Mouse (Mus musculus): ENCODE data around the gene Foxp1. TPM values are rescaled to one million over a fixed set of nuclear protein-coding genes. Genes with fewer than 3 reads are reported as not detected.
A peak's percentile ranks its signal among the peaks of the same experiment; 100 is the strongest.

The Foxp1 gene
- polyA plus RNA-seq, 1 experiment from 2014 or later = 148 TPM

GRCm38 (mm10) chr6:99103911-99104310, 418.6 kb downstream of the Foxp1 start:
- H3K9me3 ChIP-seq (replicated peaks; ENCODE audit: control insufficient read depth, low read length) = no peaks in the 10 kb centered on the region
- H3K9ac ChIP-seq (replicated peaks; ENCODE audit: low read length) = no peak overlapping the region
- H3K27ac ChIP-seq (replicated peaks; ENCODE audit: low read depth, low read length) = no peak overlapping the region
- no peaks in the 10 kb centered on the region for H3K36me3 ChIP-seq (replicated peaks; ENCODE audit: control insufficient read depth, insufficient read depth, low read depth, low read length)
- peaks cover 4% of the 10 kb centered on the region for H3K4me1 ChIP-seq (ENCODE audit: control insufficient read depth, insufficient read depth, low read length)
- DNase-seq (ENCODE audit: low spot score) = no peak
- H3K4me2 ChIP-seq (ENCODE audit: low read depth, low read length) = no peak overlapping the region
- no peak for ATAC-seq (replicated peaks; ENCODE audit: insufficient number of reproducible peaks, low FRiP score, low TSS enrichment, low read depth)
- H3K27me3 ChIP-seq (ENCODE audit: control insufficient read depth, insufficient read depth, low read length) = no peaks in the 10 kb centered on the region
- no peak overlapping the region for H3K4me3 ChIP-seq (ENCODE audit: low read depth, low read length)
- whole genome bisulfite sequencing = 49% methylated on average over 3 of the region's 3 CpGs

GRCm38 (mm10) chr6:99101489-99101908, 421.0 kb downstream of the Foxp1 start:
- whole genome bisulfite sequencing = under 1% methylated on average over 6 of the region's 6 CpGs
- Histone ChIP-seq H3K36me3 (replicated peaks; ENCODE audit: control insufficient read depth, insufficient read depth, low read depth, low read length) (no peaks in the 10 kb centered on the region), H3K9me3 (replicated peaks; ENCODE audit: control insufficient read depth, low read length) (no peaks in the 10 kb centered on the region), H3K27ac (replicated peaks; ENCODE audit: low read depth, low read length) (peak overlapping the region; percentile 47; the same call in 1 of the 2 replicates), H3K4me3 (ENCODE audit: low read depth, low read length) (no peak overlapping the region), H3K4me2 (ENCODE audit: low read depth, low read length) (peak overlapping the region; percentile 19), H3K27me3 (ENCODE audit: control insufficient read depth, insufficient read depth, low read length) (no peaks in the 10 kb centered on the region), H3K9ac (replicated peaks; ENCODE audit: low read length) (0 out of 2 replicates have a peak overlapping the region, but pooled peaks have one; percentile 37), H3K4me1 (ENCODE audit: control insufficient read depth, insufficient read depth, low read length) (peaks cover 4% of the 10 kb centered on the region)
- ATAC-seq (replicated peaks; ENCODE audit: insufficient number of reproducible peaks, low FRiP score, low TSS enrichment, low read depth) (peak; percentile 56; the same call in 1 of the 2 replicates), DNase-seq (ENCODE audit: low spot score) (peak; percentile 64)

GRCm38 (mm10) chr6:99100331-99100730, 422.2 kb downstream of the Foxp1 start:
- Histone ChIP-seq H3K9ac (replicated peaks; ENCODE audit: low read length) (no peak overlapping the region), H3K36me3 (replicated peaks; ENCODE audit: control insufficient read depth, insufficient read depth, low read depth, low read length) (no peaks in the 10 kb centered on the region), H3K4me1 (ENCODE audit: control insufficient read depth, insufficient read depth, low read length) (peaks cover 4% of the 10 kb centered on the region), H3K27me3 (ENCODE audit: control insufficient read depth, insufficient read depth, low read length) (no peaks in the 10 kb centered on the region), H3K4me2 (ENCODE audit: low read depth, low read length) (no peak overlapping the region), H3K4me3 (ENCODE audit: low read depth, low read length) (no peak overlapping the region), H3K27ac (replicated peaks; ENCODE audit: low read depth, low read length) (no peak overlapping the region), H3K9me3 (replicated peaks; ENCODE audit: control insufficient read depth, low read length) (no peaks in the 10 kb centered on the region)
- ATAC-seq (replicated peaks; ENCODE audit: insufficient number of reproducible peaks, low FRiP score, low TSS enrichment, low read depth) = no peak
- 14% methylated on average over 5 of the region's 5 CpGs for WGBS
- no peak for DNase-seq (ENCODE audit: low spot score)

GRCm38 (mm10) chr6:99099781-99100180, 422.7 kb downstream of the Foxp1 start:
- WGBS = 17% methylated on average over 4 of the region's 4 CpGs
- H3K9me3 ChIP-seq (replicated peaks; ENCODE audit: control insufficient read depth, low read length) = no peaks in the 10 kb centered on the region
- H3K4me1 ChIP-seq (ENCODE audit: control insufficient read depth, insufficient read depth, low read length) = peaks cover 4% of the 10 kb centered on the region
- DNase-seq (ENCODE audit: low spot score) (peak; percentile 72), ATAC-seq (replicated peaks; ENCODE audit: insufficient number of reproducible peaks, low FRiP score, low TSS enrichment, low read depth) (no peak)
- no peaks in the 10 kb centered on the region for H3K36me3 ChIP-seq (replicated peaks; ENCODE audit: control insufficient read depth, insufficient read depth, low read depth, low read length)
- H3K9ac ChIP-seq (replicated peaks; ENCODE audit: low read length) = no peak overlapping the region
- no peak overlapping the region for H3K27ac ChIP-seq (replicated peaks; ENCODE audit: low read depth, low read length)
- no peak overlapping the region for H3K4me2 ChIP-seq (ENCODE audit: low read depth, low read length)
- H3K27me3 ChIP-seq (ENCODE audit: control insufficient read depth, insufficient read depth, low read length) = no peaks in the 10 kb centered on the region
- no peak overlapping the region for H3K4me3 ChIP-seq (ENCODE audit: low read depth, low read length)

GRCm38 (mm10) chr6:99097191-99097590, 425.3 kb downstream of the Foxp1 start:
- H3K27ac ChIP-seq (replicated peaks; ENCODE audit: low read depth, low read length) = no peak overlapping the region
- ATAC-seq (replicated peaks; ENCODE audit: insufficient number of reproducible peaks, low FRiP score, low TSS enrichment, low read depth) (no peak), DNase-seq (ENCODE audit: low spot score) (no peak)
- no peak overlapping the region for H3K4me3 ChIP-seq (ENCODE audit: low read depth, low read length)
- no peaks in the 10 kb centered on the region for H3K9me3 ChIP-seq (replicated peaks; ENCODE audit: control insufficient read depth, low read length)
- no peaks in the 10 kb centered on the region for H3K27me3 ChIP-seq (ENCODE audit: control insufficient read depth, insufficient read depth, low read length)
- WGBS = 55% methylated on average over 7 of the region's 7 CpGs
- H3K4me2 ChIP-seq (ENCODE audit: low read depth, low read length) = no peak overlapping the region
- peaks cover 3% of the 10 kb centered on the region for H3K4me1 ChIP-seq (ENCODE audit: control insufficient read depth, insufficient read depth, low read length)
- no peaks in the 10 kb centered on the region for H3K36me3 ChIP-seq (replicated peaks; ENCODE audit: control insufficient read depth, insufficient read depth, low read depth, low read length)
- no peak overlapping the region for H3K9ac ChIP-seq (replicated peaks; ENCODE audit: low read length)

GRCm38 (mm10) chr6:99096776-99097166, 425.8 kb downstream of the Foxp1 start:
- Histone ChIP-seq H3K27me3 (ENCODE audit: control insufficient read depth, insufficient read depth, low read length) (no peaks in the 10 kb centered on the region), H3K27ac (replicated peaks; ENCODE audit: low read depth, low read length) (no peak overlapping the region), H3K9me3 (replicated peaks; ENCODE audit: control insufficient read depth, low read length) (no peaks in the 10 kb centered on the region), H3K4me2 (ENCODE audit: low read depth, low read length) (no peak overlapping the region), H3K4me3 (ENCODE audit: low read depth, low read length) (no peak overlapping the region), H3K36me3 (replicated peaks; ENCODE audit: control insufficient read depth, insufficient read depth, low read depth, low read length) (no peaks in the 10 kb centered on the region), H3K9ac (replicated peaks; ENCODE audit: low read length) (no peak overlapping the region), H3K4me1 (ENCODE audit: control insufficient read depth, insufficient read depth, low read length) (peaks cover 3% of the 10 kb centered on the region)
- 73% methylated on average over 7 of the region's 7 CpGs for WGBS
- DNase-seq (ENCODE audit: low spot score) = no peak
- ATAC-seq (replicated peaks; ENCODE audit: insufficient number of reproducible peaks, low FRiP score, low TSS enrichment, low read depth) = no peak

- no peaks in the 10 kb centered on the region for H3K36me3 ChIP-seq (replicated peaks; ENCODE audit: control insufficient read depth, insufficient read depth, low read depth, low read length)
- no peak overlapping the region for H3K9ac ChIP-seq (replicated peaks; ENCODE audit: low read length)
- peak; percentile 45 for DNase-seq (ENCODE audit: low spot score)
- H3K4me2 ChIP-seq (ENCODE audit: low read depth, low read length) = peak overlapping the region; percentile 22; the same call in 1 of the 2 replicates
- H3K9me3 ChIP-seq (replicated peaks; ENCODE audit: control insufficient read depth, low read length) = no peaks in the 10 kb centered on the region
- no peaks in the 10 kb centered on the region for H3K27me3 ChIP-seq (ENCODE audit: control insufficient read depth, insufficient read depth, low read length)
- peaks cover 3% of the 10 kb centered on the region for H3K4me1 ChIP-seq (ENCODE audit: control insufficient read depth, insufficient read depth, low read length)
- H3K4me3 ChIP-seq (ENCODE audit: low read depth, low read length) = no peak overlapping the region
- ATAC-seq (replicated peaks; ENCODE audit: insufficient number of reproducible peaks, low FRiP score, low TSS enrichment, low read depth) = no peak
- 26% methylated on average over 12 of the region's 12 CpGs for WGBS
- no peak overlapping the region for H3K27ac ChIP-seq (replicated peaks; ENCODE audit: low read depth, low read length)
Observed at GRCm38 (mm10) chr6:99096105-99096775, 426.3 kb downstream of the Foxp1 start.

All from embryonic facial prominence, embryonic 11.5 days (tissue).